Mouse (Mus musculus): ENCODE data around the gene Bst1.

Bst1 gene

GRCm38 (mm10) chr5:43818695-43819094 lies at the start of gene Bst1:
Gene Bst1 (plus strand): TSS chr5:43818885.
- DNase-seq: no peak

GRCm38 (mm10) chr5:43770618-43771354 lies 47.9 kb upstream of the Bst1 start:
- no peak for DNase-seq

- no peak for DNase-seq
Observed at GRCm38 (mm10) chr5:43771555-43771954, 47.1 kb upstream of the Bst1 start.

DNA sequence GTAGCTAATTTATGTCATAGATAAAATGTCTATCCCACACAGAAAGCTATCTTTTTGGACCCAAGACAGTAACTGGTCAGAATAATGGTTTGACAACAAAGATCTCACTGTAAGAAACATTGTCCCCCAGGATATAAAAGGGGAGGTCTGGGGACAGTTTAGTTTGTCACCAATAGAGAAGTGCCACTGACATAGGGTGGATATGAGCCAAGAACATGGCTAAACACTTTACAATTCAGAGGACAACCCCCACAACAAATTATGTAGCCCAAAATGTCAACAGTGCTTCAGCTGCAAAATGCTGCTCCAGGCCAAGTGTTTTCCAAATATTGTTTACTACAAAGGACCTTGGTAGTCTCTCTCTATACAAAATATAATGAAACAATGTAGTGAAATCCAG lies 42.3 kb upstream of the Bst1 start:
- DNase-seq: no peak

GRCm38 (mm10) chr5:43776993-43777392 lies 41.7 kb upstream of the Bst1 start:
- DNase-seq: no peak

- DNase-seq: no peak
Observed at GRCm38 (mm10) chr5:43778583-43778982, 40.1 kb upstream of the Bst1 start.

GRCm38 (mm10) chr5:43781423-43781976 lies 37.2 kb upstream of the Bst1 start:
- no peak for DNase-seq

- peak; percentile 88 for DNase-seq
Observed at GRCm38 (mm10) chr5:43781977-43782930, 36.4 kb upstream of the Bst1 start.

- no peak for DNase-seq
Observed at GRCm38 (mm10) chr5:43783996-43784395, 34.7 kb upstream of the Bst1 start.

DNA sequence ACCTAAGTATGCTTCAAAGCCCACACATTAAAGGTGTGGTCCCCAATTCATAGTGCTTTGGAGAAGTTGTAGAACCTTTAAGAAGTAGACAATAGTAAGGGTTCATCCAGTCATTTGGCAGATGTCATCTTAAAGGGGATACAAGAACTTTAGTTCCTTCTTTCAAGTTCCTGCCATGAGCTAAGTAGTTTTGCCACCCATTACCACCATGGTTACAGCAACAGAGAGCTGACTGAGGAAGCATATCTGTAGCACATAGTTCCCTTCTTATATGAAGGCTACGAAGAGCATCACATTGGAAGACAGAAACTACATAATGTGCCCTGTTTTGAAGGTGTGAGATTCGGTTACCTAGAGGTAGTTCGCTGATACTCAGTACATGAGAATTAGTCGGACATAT lies 32.1 kb upstream of the Bst1 start:
- DNase-seq: no peak

DNA sequence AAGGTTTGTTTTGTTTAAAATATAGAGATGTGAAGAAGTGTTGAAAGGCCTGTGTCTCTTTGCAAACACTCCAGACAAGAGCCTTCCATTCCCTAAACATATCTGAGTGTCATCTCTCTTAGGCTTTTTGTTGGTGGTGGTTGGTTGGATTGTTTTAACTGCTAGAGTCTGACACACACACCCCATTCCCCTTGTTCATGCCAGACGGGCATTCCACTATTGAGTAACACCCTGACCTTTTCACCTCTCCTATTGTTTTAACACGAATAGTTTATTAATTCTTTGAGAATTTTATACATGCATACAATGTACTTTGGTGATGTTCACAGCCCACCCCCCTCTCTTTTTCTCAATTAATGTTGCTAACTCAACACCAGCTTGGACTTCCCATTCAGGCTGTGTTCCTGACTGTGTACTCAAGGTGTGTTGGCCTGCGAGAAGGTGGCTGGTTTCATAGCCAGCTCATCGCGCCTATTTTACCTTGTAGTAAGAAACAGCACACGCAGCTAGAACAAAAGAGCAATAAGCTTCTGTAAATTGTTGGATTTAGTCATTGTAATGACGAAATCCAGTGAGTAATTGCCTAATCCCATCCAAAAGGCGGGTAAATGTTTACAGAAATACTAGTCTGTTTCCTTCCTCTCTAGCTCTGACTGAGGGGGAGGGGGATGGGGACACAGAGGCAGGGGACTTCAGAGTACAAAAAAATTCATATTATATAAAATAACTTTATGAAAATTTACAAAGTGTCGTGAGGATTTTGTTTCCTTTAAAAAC lies 30.5 kb upstream of the Bst1 start:
- DNase-seq: no peak

DNA sequence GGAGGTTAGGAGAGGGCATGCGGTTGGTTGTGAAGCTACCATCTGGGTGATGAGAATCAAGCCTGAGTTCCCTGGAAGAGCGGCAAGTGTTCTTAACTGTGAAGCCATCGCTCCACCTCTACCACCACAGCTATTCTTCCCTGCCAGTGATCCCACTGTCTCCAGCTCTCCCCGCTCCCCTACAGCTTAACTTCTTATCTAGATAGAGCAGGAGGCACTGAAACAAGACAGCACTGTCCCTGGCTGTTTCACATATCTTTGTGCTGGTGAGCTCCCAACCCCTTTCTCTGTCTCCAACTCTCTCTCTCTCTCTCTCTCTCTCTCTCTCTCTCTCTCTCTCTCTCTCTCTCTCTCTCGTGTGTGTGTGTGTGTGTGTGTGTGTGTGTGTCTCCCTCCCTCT lies 26.3 kb upstream of the Bst1 start:
- DNase-seq: no peak

DNA sequence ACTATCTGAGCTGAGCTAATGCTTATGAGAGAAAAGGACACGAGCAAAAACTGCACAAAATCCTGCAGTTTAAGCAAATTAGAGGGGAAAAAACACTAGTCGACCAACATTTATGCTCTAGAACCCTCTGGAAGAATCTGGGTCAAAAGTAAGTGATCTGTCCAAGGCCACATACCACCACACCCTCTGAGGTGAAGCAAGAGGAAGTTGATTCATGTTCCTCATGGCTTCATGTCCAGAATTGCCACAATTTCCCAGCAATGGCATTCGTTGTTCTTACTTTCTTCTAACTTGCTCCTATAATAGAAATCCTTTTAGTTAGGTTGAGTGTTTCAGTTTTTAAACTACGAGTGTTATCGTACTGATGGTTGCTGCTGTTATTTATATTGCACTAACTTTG lies 19.2 kb upstream of the Bst1 start:
- no peak for DNase-seq

GRCm38 (mm10) chr5:43800700-43801099 lies 18.0 kb upstream of the Bst1 start:
- no peak for DNase-seq

DNA sequence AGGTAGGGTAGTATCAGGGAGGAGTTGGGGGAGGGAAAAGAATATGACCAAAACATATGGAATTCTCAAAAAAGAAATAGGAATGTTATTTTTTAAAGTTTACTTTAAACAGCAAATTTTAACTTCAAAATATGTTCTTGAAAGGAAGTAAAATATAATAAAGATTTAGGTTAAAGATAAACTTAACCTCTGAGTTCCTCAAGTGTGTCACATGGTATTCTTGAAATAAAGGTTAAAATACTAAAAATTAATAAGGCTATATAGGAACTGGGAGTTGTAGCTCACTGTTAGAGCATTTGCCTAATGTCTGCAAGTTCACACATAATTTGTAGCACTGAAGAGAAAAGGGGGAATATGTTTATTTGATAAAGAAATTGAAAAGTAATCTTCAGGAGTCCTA lies 17.4 kb upstream of the Bst1 start:
- DNase-seq: no peak

DNA sequence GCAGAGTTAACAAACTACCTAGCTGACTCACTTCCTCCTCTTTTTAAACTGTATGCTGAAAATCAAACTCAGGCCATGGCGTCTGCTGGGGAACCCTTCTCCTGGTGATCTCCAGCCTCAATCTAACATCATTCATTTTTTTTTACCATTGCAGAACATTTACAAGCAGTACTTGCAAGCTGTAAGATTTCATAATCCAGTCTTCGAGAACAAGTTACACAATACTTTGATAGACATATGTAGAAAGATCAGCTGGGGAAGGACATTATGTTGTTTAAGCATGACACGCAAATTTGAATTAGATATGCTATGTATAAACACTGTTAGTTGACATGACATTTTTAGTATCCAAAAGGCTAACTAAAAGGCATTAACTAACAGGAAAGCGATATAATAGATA lies 16.9 kb upstream of the Bst1 start:
- DNase-seq: no peak

- no peak for DNase-seq
Observed at GRCm38 (mm10) chr5:43805401-43805800, 13.3 kb upstream of the Bst1 start.

DNA sequence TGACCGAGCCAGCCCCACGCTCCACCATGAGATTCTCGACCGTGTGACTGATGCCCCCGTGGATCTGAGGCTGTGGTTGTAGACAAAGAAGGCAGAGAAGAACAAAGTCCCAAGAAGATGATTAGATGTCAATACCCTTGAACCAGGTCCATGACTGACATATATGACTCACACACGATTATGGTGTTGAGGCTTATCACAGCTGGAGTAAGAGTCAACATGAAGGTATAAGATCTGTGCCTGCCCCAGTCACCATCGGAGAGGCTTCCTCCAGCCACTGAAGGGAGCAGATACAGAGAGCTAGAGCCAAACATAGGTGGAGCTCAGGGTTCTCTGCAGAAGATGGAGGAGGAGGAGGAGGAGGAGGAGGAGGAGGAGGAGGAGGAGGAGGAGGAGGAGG lies 12.3 kb upstream of the Bst1 start:
- DNase-seq: no peak

DNA sequence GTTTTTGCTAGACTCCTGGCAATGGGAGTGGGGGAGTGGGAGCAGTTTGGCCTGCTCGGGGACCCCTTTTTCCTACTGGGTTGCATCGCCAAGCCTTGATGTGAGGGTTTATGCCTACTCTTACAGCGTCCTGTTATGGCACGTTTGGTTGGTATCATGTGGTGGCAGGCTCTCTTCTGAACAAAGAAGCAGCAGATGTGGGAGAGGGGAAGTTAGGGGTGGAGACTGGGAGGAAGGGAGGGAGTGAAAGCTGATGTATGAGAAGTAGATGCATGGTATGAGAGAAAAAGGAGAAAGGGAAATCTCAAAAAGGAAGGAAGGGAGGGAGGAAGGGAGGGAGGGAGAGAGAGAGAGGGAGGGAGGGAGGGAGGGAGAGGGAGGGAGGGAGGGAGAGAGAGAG lies 11.8 kb upstream of the Bst1 start:
- DNase-seq: no peak

DNA sequence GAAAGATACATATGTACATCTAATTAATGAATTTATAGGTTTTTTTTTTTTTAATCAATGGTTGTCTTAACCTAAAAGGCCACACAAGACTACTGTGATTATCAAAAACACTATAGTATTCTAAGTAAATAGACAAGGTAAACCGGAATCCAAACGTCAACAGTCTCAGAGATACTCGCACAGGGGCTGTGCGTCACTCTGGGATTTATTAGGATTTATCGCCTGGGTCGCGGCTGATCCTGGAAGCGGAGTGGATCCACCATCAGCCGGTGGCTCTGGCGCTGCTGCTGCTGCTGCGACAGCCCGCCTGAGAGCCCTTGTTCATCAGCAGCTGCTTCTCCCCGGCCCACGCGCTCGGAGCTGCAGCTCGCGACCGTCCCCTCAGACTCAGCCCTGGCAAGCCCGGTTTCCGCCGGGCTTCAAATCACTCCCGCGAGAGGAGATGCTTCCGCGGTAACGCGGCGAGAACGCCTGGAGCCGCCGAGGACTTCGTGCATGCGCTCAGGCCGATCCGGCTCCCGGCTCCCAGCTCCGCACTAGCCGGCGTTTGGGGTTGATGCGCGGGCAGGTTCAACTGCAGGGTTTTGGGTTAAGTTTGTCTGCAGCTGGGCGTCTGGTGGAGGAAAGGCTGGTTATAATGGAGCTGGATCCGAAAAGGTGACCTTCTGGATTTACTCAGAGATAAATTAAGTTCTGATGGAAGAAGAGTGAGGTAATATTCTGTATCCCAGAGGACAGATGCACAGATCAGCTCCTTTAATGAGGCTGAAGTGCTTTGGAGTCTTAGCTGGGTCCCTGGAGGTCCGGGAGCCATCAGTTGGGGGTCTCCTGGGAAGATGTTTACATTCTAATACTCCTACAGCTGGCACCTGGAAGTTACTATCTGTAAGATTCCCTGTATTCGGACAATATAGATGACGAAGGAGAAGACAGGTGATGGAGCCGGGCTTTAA lies 10.7 kb upstream of the Bst1 start:
- DNase-seq: peak; percentile 59

DNA sequence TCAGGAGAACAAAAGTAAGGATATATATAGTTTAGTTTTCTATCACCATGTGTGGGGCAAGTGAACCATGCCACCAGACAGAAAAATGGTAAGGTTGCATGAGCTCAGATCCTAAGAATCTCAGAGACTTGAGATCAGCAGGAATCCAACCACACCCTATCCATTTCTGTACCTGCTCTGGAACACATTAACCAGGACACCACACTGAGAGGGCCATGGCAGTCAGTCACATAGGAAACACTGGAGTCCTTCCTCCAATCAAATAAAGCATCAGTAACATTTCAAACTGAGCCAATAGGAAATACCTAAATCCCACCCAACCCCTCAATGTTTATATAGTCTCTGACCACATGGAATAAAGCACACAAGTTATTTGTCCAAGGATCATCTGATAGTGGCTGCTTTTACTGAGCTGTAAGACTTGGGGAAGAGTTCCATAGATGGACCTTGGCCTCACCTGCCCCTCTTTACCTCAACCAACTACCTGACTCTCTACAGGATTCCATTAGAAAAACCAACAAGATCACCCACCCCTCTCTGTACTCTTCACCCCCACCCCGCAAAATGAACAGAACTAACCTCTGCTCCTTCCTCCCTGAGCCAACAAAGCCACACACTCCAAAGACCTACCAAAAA lies 8.1 kb upstream of the Bst1 start:
- no peak for DNase-seq
